Mouse (Mus musculus) embryonic fibroblast, embryonic 13.5 days (primary cell): ENCODE results near the gene Rcc2.

Source experiments
- CTCF ChIP-seq: IDR thresholded peaks from 2 replicates; pipeline ENCODE4 v1.5.1; 2011; ENCODE audit warnings: mild to moderate bottlenecking, control low read depth, low read length, moderate library complexity, borderline replicate concordance; ENCODE audit not compliant: insufficient read depth
- POLR2A ChIP-seq: IDR thresholded peaks from 2 replicates; pipeline ENCODE4 v1.6.1; 2011; ENCODE audit warnings: low read depth, mild to moderate bottlenecking, control low read depth, low read length, moderate library complexity

- TF ChIP-seq CTCF (no peak), POLR2A (no peak)
These were observed 34.6 kb upstream of the Rcc2 start, which contains the start of gene Arhgef10l for GRCm38 (mm10) chr4:140665760-140666159.
